Comparison of ENCODE assay signal across 8 mouse cellular contexts in the genomic region with DNA sequence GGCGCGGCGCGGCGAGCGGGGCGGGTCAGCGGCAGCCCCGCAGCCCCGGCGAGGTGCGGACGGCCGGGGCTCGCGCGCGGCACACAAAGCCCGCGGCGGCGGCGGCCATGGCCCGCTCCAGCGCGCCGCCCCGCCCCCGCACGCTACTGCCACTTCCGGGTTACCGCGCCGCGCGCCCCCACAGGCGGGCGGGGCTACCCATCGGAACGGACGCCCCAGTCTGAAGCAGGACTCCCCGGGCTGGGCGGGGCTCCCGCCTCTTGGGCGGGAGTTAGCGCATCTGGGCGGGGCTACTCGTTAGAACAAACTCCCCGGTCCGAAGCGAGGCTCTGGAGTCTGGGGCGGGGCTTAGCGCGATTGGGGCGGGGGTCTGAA. TPM values are rescaled to one million over a fixed set of nuclear protein-coding genes. Genes with fewer than 3 reads are reported as not detected.
DNase-seq lines count a peak whose midpoint lies in the region; ATAC-seq lines count a peak whose summit lies in the region.

No protein-coding gene starts in this region.

- peaks cover 48% of the 10 kb centered on the region for H3K4me1 ChIP-seq in forebrain, embryonic 10.5 days
- H3K4me1 ChIP-seq in heart, embryonic 16.5 days (ENCODE audit: control insufficient read depth, insufficient read depth, low read length): peaks cover 32% of the 10 kb centered on the region
- H3K4me1 ChIP-seq in liver, embryonic 15.5 days (replicated peaks): peaks cover 52% of the 10 kb centered on the region
- peaks cover 33% of the 10 kb centered on the region for H3K4me1 ChIP-seq in neural tube, embryonic 12.5 days

- peaks cover 17% of the 10 kb centered on the region for H3K36me3 ChIP-seq in forebrain, embryonic 10.5 days (replicated peaks)
- H3K36me3 ChIP-seq in heart, embryonic 16.5 days (ENCODE audit: control insufficient read depth, insufficient read depth): 0 out of 2 replicates have a peak, but pooled peaks cover 3% of the 10 kb centered on the region
- H3K36me3 ChIP-seq in liver, embryonic 15.5 days (replicated peaks): no peaks in the 10 kb centered on the region
- no peaks in the 10 kb centered on the region; the same call in 1 of the 2 replicates for H3K36me3 ChIP-seq in neural tube, embryonic 12.5 days

- H3K4me3 ChIP-seq in forebrain, embryonic 10.5 days: peak overlapping the region; percentile 91
- H3K4me3 ChIP-seq in heart, embryonic 16.5 days (ENCODE audit: low read length): peak overlapping the region; percentile 88
- H3K4me3 ChIP-seq in liver, embryonic 15.5 days (replicated peaks): peak overlapping the region; percentile 81
- H3K4me3 ChIP-seq in neural tube, embryonic 12.5 days: peak overlapping the region; percentile 90

- ATAC-seq in CD4-positive, CD25-positive, alpha-beta regulatory T cell, adult 4 months: peak; percentile 93
- ATAC-seq in heart, embryonic 16.5 days (replicated peaks; ENCODE audit: extremely low read depth, insufficient read depth, low FRiP score): peak; percentile 93
- ATAC-seq in liver, embryonic 15.5 days (ENCODE audit: insufficient read depth): peak; percentile 92
- peak; percentile 96 for ATAC-seq in neural tube, embryonic 12.5 days (ENCODE audit: low FRiP score, low read depth)

- DNase-seq in c-Kit-negative CD71-positive TER-119-positive erythroid progenitor cells, embryonic 14.5 days (ENCODE audit: low read depth, low spot score): peak; percentile 79
- peak; percentile 94 for DNase-seq in forebrain, embryonic 10.5 days (ENCODE audit: extremely low spot score, low spot score)
- DNase-seq in kidney, postnatal 36 days: peak; percentile 96 to 98
- peak; percentile 85 for DNase-seq in telencephalon, adult 2 months (ENCODE audit: low read depth, low spot score)

- H3K9me3 ChIP-seq in forebrain, embryonic 10.5 days: no peaks in the 10 kb centered on the region
- H3K9me3 ChIP-seq in heart, embryonic 16.5 days (replicated peaks; ENCODE audit: control insufficient read depth, low read length): no peaks in the 10 kb centered on the region
- H3K9me3 ChIP-seq in liver, embryonic 15.5 days (replicated peaks): no peaks in the 10 kb centered on the region
- no peaks in the 10 kb centered on the region for H3K9me3 ChIP-seq in neural tube, embryonic 12.5 days

- under 1% methylated on average over 45 of the region's 55 CpGs for WGBS in forebrain, embryonic 10.5 days
- WGBS in heart, embryonic 16.5 days: 1% methylated on average over 35 of the region's 55 CpGs
- WGBS in liver, embryonic 15.5 days (ENCODE audit: insufficient replicate concordance): under 1% methylated on average over 52 of the region's 55 CpGs
- under 1% methylated on average over 54 of the region's 55 CpGs for WGBS in neural tube, embryonic 12.5 days

- H3K27me3 ChIP-seq in forebrain, embryonic 10.5 days (ENCODE audit: poor library complexity, severe bottlenecking): no peaks in the 10 kb centered on the region
- H3K27me3 ChIP-seq in heart, embryonic 16.5 days (ENCODE audit: control insufficient read depth, insufficient read depth, low read length): no peaks in the 10 kb centered on the region
- H3K27me3 ChIP-seq in liver, embryonic 15.5 days: peaks cover 5% of the 10 kb centered on the region; the same call in 1 of the 2 replicates
- H3K27me3 ChIP-seq in neural tube, embryonic 12.5 days (replicated peaks): no peaks in the 10 kb centered on the region

- peak overlapping the region; percentile 97 for H3K27ac ChIP-seq in forebrain, embryonic 10.5 days
- peak overlapping the region; percentile 94 for H3K27ac ChIP-seq in heart, embryonic 16.5 days (ENCODE audit: low read length)
- H3K27ac ChIP-seq in liver, embryonic 15.5 days (replicated peaks): peak overlapping the region; percentile 80
- peak overlapping the region; percentile 86 for H3K27ac ChIP-seq in neural tube, embryonic 12.5 days

- H3K4me2 ChIP-seq in heart, embryonic 16.5 days (ENCODE audit: low read depth, low read length): peak overlapping the region; percentile 83
- H3K4me2 ChIP-seq in liver, embryonic 15.5 days: peak overlapping the region; percentile 98
- peak overlapping the region; percentile 90 for H3K4me2 ChIP-seq in neural tube, embryonic 12.5 days (replicated peaks)

- peak overlapping the region; percentile 95 for H3K9ac ChIP-seq in heart, embryonic 16.5 days (ENCODE audit: low read length)
- peak overlapping the region; percentile 77 for H3K9ac ChIP-seq in liver, embryonic 15.5 days
- peak overlapping the region; percentile 93 for H3K9ac ChIP-seq in neural tube, embryonic 12.5 days

RNA-seq across cellular contexts. Expression of gene Abhd17c, which starts 0.3 kb away (rescaled TPM):
- polyA plus RNA-seq in CD4-positive, CD25-positive, alpha-beta regulatory T cell, adult 4 months (2017; shearing (Covaris generic)): 10 to 100 TPM in 1 of 2 experiments, 1 to 10 TPM in 1; 6.1 to 11.7 TPM
- polyA plus RNA-seq in forebrain, embryonic 10.5 days (2016; fragmentation: Nextera tagmentation; extraction: Ambion mirVana): 12.3 and 15.7 TPM in 2 replicates
- 14.5 and 34.1 TPM in 2 replicates for polyA plus RNA-seq in heart, embryonic 16.5 days (2015; fragmentation: Nextera tagmentation; extraction: Ambion mirVana)
- polyA plus RNA-seq in liver, embryonic 15.5 days (2015; fragmentation: Nextera tagmentation; extraction: Ambion mirVana): 22.3 and 22.9 TPM in 2 replicates
- polyA plus RNA-seq in neural tube, embryonic 12.5 days (2016; fragmentation: Nextera tagmentation; extraction: Ambion mirVana): 93.1 and 95.5 TPM in 2 replicates

Comparison
In these comparisons a context has a peak if more than half of its experiments do, and no peak if none do; other contexts are left out.
1. Peak in every context shown above with its lines: DNase-seq, ATAC-seq, H3K4me3 ChIP-seq and H3K27ac ChIP-seq.